Mouse (Mus musculus): ENCODE measurements around the gene Gm13278. TPM values are rescaled to one million over a fixed set of nuclear protein-coding genes. Genes with fewer than 3 reads are reported as not detected.
"Not testable (repeated sequence)": the region's sequence is repeated elsewhere in the genome, so short reads cannot be mapped to it uniquely, and the experiment has no call there.

Gene Gm13278
- total and polyA plus RNA-seq, 2 experiments from 2014 or later = not detected

- not testable (repeated sequence) for H3K9me3 ChIP-seq (ENCODE audit: low read length); H3K4me1 ChIP-seq (ENCODE audit: insufficient read depth, low read length); H3K4me2 ChIP-seq (ENCODE audit: low read depth, low read length, poor library complexity, severe bottlenecking); H3K27me3 ChIP-seq (ENCODE audit: insufficient read depth, low read length); H3K36me3 ChIP-seq (ENCODE audit: insufficient read depth, low read length); ATAC-seq (ENCODE audit: low FRiP score); H3K27ac ChIP-seq (ENCODE audit: low read depth, low read length); H3K9ac ChIP-seq (replicated peaks; ENCODE audit: low read length, poor library complexity, severe bottlenecking); H3K4me3 ChIP-seq (ENCODE audit: low read depth, low read length); DNase-seq (ENCODE audit: low spot score)
- WGBS = no CpG with 5 or more reads among the region's 31 CpGs
- TF ChIP-seq CTCF (IDR thresholded peaks at IDR 0.05) = 0 out of 2 replicates have a peak, but pooled peaks have one; percentile 12
Measured at GRCm38 (mm10) chr4:88782335-88782734, 9.0 kb upstream of the Gm13278 start.

DNA sequence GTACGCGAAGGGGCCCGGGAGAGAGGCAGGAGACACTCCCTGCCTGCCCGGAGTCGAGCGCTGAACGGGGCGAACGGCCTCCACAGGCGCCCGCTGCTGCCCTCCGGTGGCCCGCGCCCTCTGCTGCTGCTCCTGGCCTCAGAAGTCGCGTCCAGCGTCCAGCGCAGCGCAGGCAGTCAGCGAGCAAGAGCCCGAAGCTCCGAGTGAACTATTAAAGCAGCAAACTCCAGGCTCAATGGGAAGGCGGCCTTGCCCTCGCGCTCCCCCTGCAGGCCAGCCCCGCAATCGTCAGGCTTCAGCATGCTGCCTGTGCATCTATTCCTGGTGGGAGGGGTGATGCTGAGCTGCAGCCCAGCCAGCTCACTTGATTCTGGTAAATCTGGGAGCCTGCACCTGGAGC lies 5.9 kb upstream of the Gm13278 start, which contains the start of gene Gm13276:
TSS of gene Gm13276 (plus strand) at position 301 of the 400 bp plus-strand sequence.
- H3K27ac ChIP-seq (ENCODE audit: low read depth, low read length); H3K27me3 ChIP-seq (ENCODE audit: insufficient read depth, low read length); H3K9ac ChIP-seq (replicated peaks; ENCODE audit: low read length, poor library complexity, severe bottlenecking); DNase-seq (ENCODE audit: low spot score); H3K4me2 ChIP-seq (ENCODE audit: low read depth, low read length, poor library complexity, severe bottlenecking); H3K9me3 ChIP-seq (ENCODE audit: low read length); H3K36me3 ChIP-seq (ENCODE audit: insufficient read depth, low read length); ATAC-seq (ENCODE audit: low FRiP score); H3K4me1 ChIP-seq (ENCODE audit: insufficient read depth, low read length); H3K4me3 ChIP-seq (ENCODE audit: low read depth, low read length): not testable (repeated sequence)
- WGBS = no CpG with 5 or more reads among the region's 27 CpGs

DNA sequence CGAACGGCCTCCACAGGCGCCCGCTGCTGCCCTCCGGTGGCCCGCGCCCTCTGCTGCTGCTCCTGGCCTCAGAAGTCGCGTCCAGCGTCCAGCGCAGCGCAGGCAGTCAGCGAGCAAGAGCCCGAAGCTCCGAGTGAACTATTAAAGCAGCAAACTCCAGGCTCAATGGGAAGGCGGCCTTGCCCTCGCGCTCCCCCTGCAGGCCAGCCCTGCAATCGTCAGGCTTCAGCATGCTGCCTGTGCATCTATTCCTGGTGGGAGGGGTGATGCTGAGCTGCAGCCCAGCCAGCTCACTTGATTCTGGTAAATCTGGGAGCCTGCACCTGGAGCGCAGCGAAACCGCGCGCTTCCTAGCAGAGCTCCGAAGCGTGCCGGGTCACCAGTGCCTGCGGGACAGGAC lies 2.9 kb upstream of the Gm13278 start, which contains the start of gene Gm13277:
TSS of gene Gm13277 (plus strand) at position 231 of the 400 bp plus-strand sequence.
- H3K36me3 ChIP-seq (ENCODE audit: insufficient read depth, low read length); H3K4me2 ChIP-seq (ENCODE audit: low read depth, low read length, poor library complexity, severe bottlenecking); H3K27me3 ChIP-seq (ENCODE audit: insufficient read depth, low read length); DNase-seq (ENCODE audit: low spot score); H3K4me3 ChIP-seq (ENCODE audit: low read depth, low read length); H3K9ac ChIP-seq (replicated peaks; ENCODE audit: low read length, poor library complexity, severe bottlenecking); H3K27ac ChIP-seq (ENCODE audit: low read depth, low read length); H3K9me3 ChIP-seq (ENCODE audit: low read length); H3K4me1 ChIP-seq (ENCODE audit: insufficient read depth, low read length); ATAC-seq (ENCODE audit: low FRiP score): not testable (repeated sequence)
- WGBS = no CpG with 5 or more reads among the region's 28 CpGs
- TF ChIP-seq CTCF (IDR thresholded peaks at IDR 0.05) = peak; percentile 59

GRCm38 (mm10) chr4:88793936-88794675 lies 2.8 kb downstream of the Gm13278 start, which contains the start of gene Gm13275:
Gm13275 (plus strand) TSS chr4:88794487.
- H3K27ac ChIP-seq (ENCODE audit: low read depth, low read length); DNase-seq (ENCODE audit: low spot score); H3K36me3 ChIP-seq (ENCODE audit: insufficient read depth, low read length); H3K4me3 ChIP-seq (ENCODE audit: low read depth, low read length); H3K27me3 ChIP-seq (ENCODE audit: insufficient read depth, low read length); H3K4me2 ChIP-seq (ENCODE audit: low read depth, low read length, poor library complexity, severe bottlenecking); ATAC-seq (ENCODE audit: low FRiP score); H3K4me1 ChIP-seq (ENCODE audit: insufficient read depth, low read length); H3K9me3 ChIP-seq (ENCODE audit: low read length); H3K9ac ChIP-seq (replicated peaks; ENCODE audit: low read length, poor library complexity, severe bottlenecking): not testable (repeated sequence)
- 0% methylated on average over 8 of the region's 52 CpGs for WGBS
- peak; percentile 39 for TF ChIP-seq CTCF (IDR thresholded peaks at IDR 0.05)

GRCm38 (mm10) chr4:88797097-88797496 lies 5.7 kb downstream of the Gm13278 start, which contains the start of gene Gm13279:
Gm13279 (plus strand) TSS chr4:88797397.
- not testable (repeated sequence) for H3K27me3 ChIP-seq (ENCODE audit: insufficient read depth, low read length); H3K9ac ChIP-seq (replicated peaks; ENCODE audit: low read length, poor library complexity, severe bottlenecking); H3K4me1 ChIP-seq (ENCODE audit: insufficient read depth, low read length); H3K36me3 ChIP-seq (ENCODE audit: insufficient read depth, low read length); DNase-seq (ENCODE audit: low spot score); ATAC-seq (ENCODE audit: low FRiP score); H3K4me2 ChIP-seq (ENCODE audit: low read depth, low read length, poor library complexity, severe bottlenecking); H3K9me3 ChIP-seq (ENCODE audit: low read length); H3K4me3 ChIP-seq (ENCODE audit: low read depth, low read length); H3K27ac ChIP-seq (ENCODE audit: low read depth, low read length)
- no CpG with 5 or more reads among the region's 28 CpGs for WGBS

GRCm38 (mm10) chr4:88799365-88799764 lies 8.0 kb downstream of the Gm13278 start, which contains the start of gene Gm13285:
Gm13285 (plus strand) TSS chr4:88799665.
- WGBS = 17% methylated on average over 3 of the region's 7 CpGs
- not testable (repeated sequence) for H3K4me3 ChIP-seq (ENCODE audit: low read depth, low read length); H3K36me3 ChIP-seq (ENCODE audit: insufficient read depth, low read length); H3K4me1 ChIP-seq (ENCODE audit: insufficient read depth, low read length); ATAC-seq (ENCODE audit: low FRiP score); DNase-seq (ENCODE audit: low spot score); H3K27ac ChIP-seq (ENCODE audit: low read depth, low read length); H3K4me2 ChIP-seq (ENCODE audit: low read depth, low read length, poor library complexity, severe bottlenecking); H3K9ac ChIP-seq (replicated peaks; ENCODE audit: low read length, poor library complexity, severe bottlenecking); H3K27me3 ChIP-seq (ENCODE audit: insufficient read depth, low read length); H3K9me3 ChIP-seq (ENCODE audit: low read length)

DNA sequence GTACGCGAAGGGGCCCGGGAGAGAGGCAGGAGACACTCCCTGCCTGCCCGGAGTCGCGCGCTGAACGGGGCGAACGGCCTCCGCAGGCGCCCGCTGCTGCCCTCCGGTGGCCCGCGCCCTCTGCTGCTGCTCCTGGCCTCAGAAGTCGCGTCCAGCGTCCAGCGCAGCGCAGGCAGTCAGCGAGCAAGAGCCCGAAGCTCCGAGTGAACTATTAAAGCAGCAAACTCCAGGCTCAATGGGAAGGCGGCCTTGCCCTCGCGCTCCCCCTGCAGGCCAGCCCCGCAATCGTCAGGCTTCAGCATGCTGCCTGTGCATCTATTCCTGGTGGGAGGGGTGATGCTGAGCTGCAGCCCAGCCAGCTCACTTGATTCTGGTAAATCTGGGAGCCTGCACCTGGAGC lies 11.6 kb downstream of the Gm13278 start, which contains the start of gene Gm13287:
TSS of gene Gm13287 (plus strand) at position 301 of the 400 bp plus-strand sequence.
- H3K27ac ChIP-seq (ENCODE audit: low read depth, low read length); H3K27me3 ChIP-seq (ENCODE audit: insufficient read depth, low read length); H3K4me3 ChIP-seq (ENCODE audit: low read depth, low read length); H3K36me3 ChIP-seq (ENCODE audit: insufficient read depth, low read length); DNase-seq (ENCODE audit: low spot score); H3K9ac ChIP-seq (replicated peaks; ENCODE audit: low read length, poor library complexity, severe bottlenecking); H3K9me3 ChIP-seq (ENCODE audit: low read length); H3K4me2 ChIP-seq (ENCODE audit: low read depth, low read length, poor library complexity, severe bottlenecking); ATAC-seq (ENCODE audit: low FRiP score); H3K4me1 ChIP-seq (ENCODE audit: insufficient read depth, low read length): not testable (repeated sequence)
- WGBS = no CpG with 5 or more reads among the region's 29 CpGs

DNA sequence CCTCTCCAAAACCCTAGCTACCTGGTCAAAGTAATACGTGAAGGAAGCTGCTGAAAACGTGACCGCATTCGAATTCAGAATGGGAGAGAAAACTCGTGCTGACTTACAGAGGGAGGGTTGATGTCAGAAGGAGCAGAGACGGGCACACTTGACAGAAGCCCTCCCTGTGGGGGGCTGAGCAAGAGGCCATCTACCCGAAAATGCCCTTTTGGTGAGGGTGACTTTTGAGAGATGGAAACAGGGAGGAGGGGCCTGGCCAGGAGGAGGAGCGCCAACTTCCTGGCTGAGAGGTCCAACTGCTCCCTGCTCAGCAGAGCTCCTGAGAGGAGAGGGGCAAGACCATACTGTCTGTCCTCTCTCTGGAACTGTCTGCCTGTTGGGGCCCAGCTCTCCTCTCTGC lies 13.9 kb downstream of the Gm13278 start, which contains the start of gene Gm13288:
TSS of gene Gm13288 (plus strand) at position 301 of the 400 bp plus-strand sequence.
- not testable (repeated sequence) for DNase-seq (ENCODE audit: low spot score); H3K9me3 ChIP-seq (ENCODE audit: low read length); H3K4me1 ChIP-seq (ENCODE audit: insufficient read depth, low read length); H3K27ac ChIP-seq (ENCODE audit: low read depth, low read length); ATAC-seq (ENCODE audit: low FRiP score); H3K4me3 ChIP-seq (ENCODE audit: low read depth, low read length); H3K9ac ChIP-seq (replicated peaks; ENCODE audit: low read length, poor library complexity, severe bottlenecking); H3K36me3 ChIP-seq (ENCODE audit: insufficient read depth, low read length); H3K27me3 ChIP-seq (ENCODE audit: insufficient read depth, low read length)
- WGBS = no CpG with 5 or more reads among the region's 8 CpGs
- peak within 1 kb of the TSS; percentile 35 for H3K4me2 ChIP-seq (ENCODE audit: low read depth, low read length, poor library complexity, severe bottlenecking)

Data from midbrain, postnatal 0 days (tissue).